Mouse (Mus musculus): Measurements from ENCODE around the gene Slc30a1. TPM values are rescaled to one million over a fixed set of nuclear protein-coding genes. Genes with fewer than 3 reads are reported as not detected.

The Slc30a1 gene
- polyA plus RNA-seq, 1 experiment = 10.1 TPM

DNA sequence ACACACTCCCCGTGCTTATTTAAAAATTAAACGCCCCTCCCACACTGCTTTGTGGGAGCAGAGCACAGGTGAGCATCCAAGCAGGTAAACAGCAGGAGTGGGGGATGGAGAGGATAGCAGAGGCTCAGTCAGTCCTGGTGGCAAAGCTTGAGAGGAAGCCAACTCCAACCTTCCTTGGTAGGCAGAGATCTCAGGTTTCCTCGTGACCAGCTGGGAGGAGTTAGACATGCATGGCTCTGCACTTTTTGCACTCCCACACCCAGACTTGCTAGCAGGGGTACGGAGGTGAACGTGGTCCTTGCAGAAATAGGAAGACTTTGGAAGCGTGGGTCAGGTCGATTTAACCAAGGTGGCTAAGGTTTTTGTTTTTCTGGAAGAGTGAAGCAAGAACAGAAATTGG, 21.8 kb downstream of the Slc30a1 start:
- Histone ChIP-seq H3K36me3 (ENCODE audit: control insufficient read depth, insufficient read depth, low read length, poor library complexity, severe bottlenecking) (no peaks in the 10 kb centered on the region), H3K4me3 (ENCODE audit: low read depth, low read length) (no peak overlapping the region), H3K4me1 (ENCODE audit: control insufficient read depth, insufficient read depth, low read length) (peaks cover 1% of the 10 kb centered on the region), H3K27me3 (ENCODE audit: control insufficient read depth, insufficient read depth, low read length, poor library complexity, severe bottlenecking) (no peaks in the 10 kb centered on the region), H3K9me3 (replicated peaks; ENCODE audit: control insufficient read depth, insufficient read depth, low read length, poor library complexity, severe bottlenecking) (no peaks in the 10 kb centered on the region), H3K9ac (ENCODE audit: low read depth, poor library complexity, severe bottlenecking) (no peak overlapping the region), H3K27ac (ENCODE audit: insufficient read depth, low read length) (no peak overlapping the region)
- no peak for TF ChIP-seq CTCF (IDR thresholded peaks at IDR 0.05; ENCODE audit: low read depth, low read length)
- no peak for TF ChIP-seq POLR2A (IDR thresholded peaks at IDR 0.05; ENCODE audit: insufficient read depth, low read length)
- TF ChIP-seq EP300 (IDR thresholded peaks at IDR 0.05; ENCODE audit: insufficient read depth, low read depth, low read length) = no peak

DNA sequence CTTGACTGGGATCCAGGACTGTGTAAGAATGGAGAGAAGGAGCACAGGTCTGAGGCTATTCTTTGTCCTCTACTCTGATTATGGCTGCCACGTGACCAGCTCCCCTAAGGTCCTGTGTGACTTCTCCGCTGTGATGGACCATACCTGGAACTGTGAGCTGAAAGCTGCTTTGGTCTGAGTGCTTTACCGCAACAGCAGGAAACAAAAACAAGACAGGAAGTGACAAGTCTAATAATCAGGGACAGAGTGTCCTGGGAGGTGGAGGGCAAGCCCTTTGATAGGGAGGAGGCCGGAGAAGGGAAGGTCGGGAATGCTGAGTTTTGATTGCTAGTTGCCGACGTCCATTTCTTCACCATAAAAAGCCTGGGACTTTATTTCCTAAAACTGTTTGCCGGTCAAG, 22.5 kb downstream of the Slc30a1 start:
- H3K27ac ChIP-seq (ENCODE audit: insufficient read depth, low read length) = no peak overlapping the region
- no peak overlapping the region for H3K4me3 ChIP-seq (ENCODE audit: low read depth, low read length)
- H3K4me1 ChIP-seq (ENCODE audit: control insufficient read depth, insufficient read depth, low read length) = peaks cover 1% of the 10 kb centered on the region
- no peaks in the 10 kb centered on the region for H3K27me3 ChIP-seq (ENCODE audit: control insufficient read depth, insufficient read depth, low read length, poor library complexity, severe bottlenecking)
- no peak for TF ChIP-seq POLR2A (IDR thresholded peaks at IDR 0.05; ENCODE audit: insufficient read depth, low read length)
- TF ChIP-seq CTCF (IDR thresholded peaks at IDR 0.05; ENCODE audit: low read depth, low read length) = no peak
- no peak for TF ChIP-seq EP300 (IDR thresholded peaks at IDR 0.05; ENCODE audit: insufficient read depth, low read depth, low read length)
- H3K36me3 ChIP-seq (ENCODE audit: control insufficient read depth, insufficient read depth, low read length, poor library complexity, severe bottlenecking) = no peaks in the 10 kb centered on the region
- H3K9ac ChIP-seq (ENCODE audit: low read depth, poor library complexity, severe bottlenecking) = no peak overlapping the region
- H3K9me3 ChIP-seq (replicated peaks; ENCODE audit: control insufficient read depth, insufficient read depth, low read length, poor library complexity, severe bottlenecking) = no peaks in the 10 kb centered on the region

DNA sequence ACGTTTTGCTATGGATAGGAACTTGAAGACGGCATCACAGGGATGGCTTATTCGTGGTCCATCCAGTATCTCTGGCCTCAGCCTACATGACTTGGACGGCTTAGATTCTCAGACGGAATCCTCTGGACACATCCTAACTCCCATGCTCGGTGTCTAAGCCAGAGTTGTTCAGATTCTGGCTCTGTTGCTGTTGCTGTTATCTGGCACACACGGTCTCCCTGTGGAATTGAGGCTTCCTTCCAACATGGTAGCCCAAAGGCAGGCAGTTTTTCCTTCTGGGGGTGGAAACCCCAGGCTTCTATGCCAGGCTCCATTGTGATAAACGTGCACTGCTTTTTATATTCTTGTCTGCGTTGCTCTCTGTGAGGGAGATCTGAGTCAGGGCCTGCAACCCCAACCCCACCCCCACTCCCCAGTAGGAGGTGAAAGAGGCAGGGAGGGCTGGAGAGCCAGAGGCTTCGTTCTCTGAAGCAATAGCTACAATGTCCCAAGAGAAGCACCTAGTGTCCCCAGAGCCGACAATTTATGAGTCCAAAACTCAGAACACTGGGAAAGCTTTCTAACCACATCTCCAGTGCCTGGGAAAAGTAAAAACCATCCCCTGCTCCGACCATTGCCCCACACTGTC, 23.4 kb downstream of the Slc30a1 start:
- no peaks in the 10 kb centered on the region for H3K9me3 ChIP-seq (replicated peaks; ENCODE audit: control insufficient read depth, insufficient read depth, low read length, poor library complexity, severe bottlenecking)
- H3K9ac ChIP-seq (ENCODE audit: low read depth, poor library complexity, severe bottlenecking) = no peak overlapping the region
- no peaks in the 10 kb centered on the region for H3K27me3 ChIP-seq (ENCODE audit: control insufficient read depth, insufficient read depth, low read length, poor library complexity, severe bottlenecking)
- H3K27ac ChIP-seq (ENCODE audit: insufficient read depth, low read length) = no peak overlapping the region
- TF ChIP-seq CTCF (IDR thresholded peaks at IDR 0.05; ENCODE audit: low read depth, low read length) (no peak), EP300 (IDR thresholded peaks at IDR 0.05; ENCODE audit: insufficient read depth, low read depth, low read length) (no peak)
- no peaks in the 10 kb centered on the region for H3K36me3 ChIP-seq (ENCODE audit: control insufficient read depth, insufficient read depth, low read length, poor library complexity, severe bottlenecking)
- H3K4me1 ChIP-seq (ENCODE audit: control insufficient read depth, insufficient read depth, low read length) = peaks cover 1% of the 10 kb centered on the region
- no peak overlapping the region for H3K4me3 ChIP-seq (ENCODE audit: low read depth, low read length)

DNA sequence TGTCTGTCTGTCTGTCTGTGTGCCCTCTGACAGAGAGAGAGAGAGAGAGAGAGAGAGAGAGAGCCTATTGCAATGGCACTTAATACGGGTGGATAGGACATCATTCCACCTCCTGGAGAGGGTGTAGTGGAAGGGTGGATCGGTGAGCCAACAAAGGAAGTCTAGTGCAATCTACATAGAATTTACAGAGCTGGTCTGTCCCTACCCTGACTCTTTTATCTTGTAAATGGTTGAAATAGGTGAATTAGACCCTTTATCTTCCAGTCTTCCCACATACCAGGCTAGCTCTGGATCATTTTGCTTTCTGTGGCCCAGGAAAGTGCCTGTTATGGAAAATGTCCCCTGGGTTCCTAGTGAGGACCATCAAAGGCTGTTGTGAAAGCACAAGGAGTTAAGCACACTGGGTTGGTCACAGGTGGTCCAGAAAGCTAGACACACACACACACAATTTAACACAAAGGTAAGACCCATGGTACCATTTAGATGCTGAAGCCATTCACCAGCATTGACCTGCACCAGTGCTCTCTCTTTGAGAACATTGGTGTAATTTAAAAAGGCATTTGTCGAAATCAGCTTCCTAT, 24.0 kb downstream of the Slc30a1 start:
- no peak for TF ChIP-seq EP300 (IDR thresholded peaks at IDR 0.05; ENCODE audit: insufficient read depth, low read depth, low read length)
- TF ChIP-seq POLR2A (IDR thresholded peaks at IDR 0.05; ENCODE audit: insufficient read depth, low read length) = no peak
- no peak for TF ChIP-seq CTCF (IDR thresholded peaks at IDR 0.05; ENCODE audit: low read depth, low read length)
- H3K4me1 ChIP-seq (ENCODE audit: control insufficient read depth, insufficient read depth, low read length) = peaks cover 1% of the 10 kb centered on the region
- H3K36me3 ChIP-seq (ENCODE audit: control insufficient read depth, insufficient read depth, low read length, poor library complexity, severe bottlenecking) = no peaks in the 10 kb centered on the region
- no peaks in the 10 kb centered on the region; the same call in 1 of the 2 replicates for H3K9me3 ChIP-seq (replicated peaks; ENCODE audit: control insufficient read depth, insufficient read depth, low read length, poor library complexity, severe bottlenecking)
- no peaks in the 10 kb centered on the region for H3K27me3 ChIP-seq (ENCODE audit: control insufficient read depth, insufficient read depth, low read length, poor library complexity, severe bottlenecking)
- H3K27ac ChIP-seq (ENCODE audit: insufficient read depth, low read length) = 0 out of 2 replicates have a peak overlapping the region, but pooled peaks have one; percentile 4
- H3K4me3 ChIP-seq (ENCODE audit: low read depth, low read length) = no peak overlapping the region
- H3K9ac ChIP-seq (ENCODE audit: low read depth, poor library complexity, severe bottlenecking) = no peak overlapping the region

DNA sequence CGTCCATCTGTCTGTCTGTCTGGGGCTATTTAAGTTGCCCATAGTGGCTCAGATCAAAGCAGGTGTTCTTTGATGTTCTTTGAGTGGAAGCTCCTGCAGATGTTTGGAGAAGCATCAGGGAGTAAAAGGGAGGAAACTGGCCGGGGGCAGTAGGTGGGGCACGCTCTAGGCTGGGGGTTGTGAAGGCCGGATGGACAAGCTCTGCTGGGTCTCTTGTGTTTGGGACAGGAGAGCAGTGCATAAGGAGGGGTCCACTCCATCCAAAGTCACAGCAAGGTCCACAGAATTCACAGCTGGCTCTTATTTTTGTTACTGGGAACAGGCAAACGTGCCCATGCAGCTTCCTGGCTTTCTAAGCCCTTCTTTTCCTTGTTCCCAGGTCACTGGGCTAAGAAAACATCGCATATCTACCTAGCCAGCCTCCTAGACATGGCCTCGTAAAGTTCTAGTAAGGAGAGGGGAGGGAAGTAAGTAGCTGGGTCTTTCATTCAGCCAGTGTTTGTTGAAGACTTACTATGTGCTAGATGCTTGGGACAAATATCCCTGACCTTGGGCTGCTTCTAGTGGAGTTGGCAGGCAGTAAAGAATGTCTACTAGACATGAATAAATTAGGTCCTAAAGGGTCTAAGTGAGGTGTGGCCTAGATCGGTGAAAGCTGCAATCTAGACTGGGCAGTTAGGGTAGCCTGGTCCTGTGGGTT, 25.9 kb downstream of the Slc30a1 start:
- Histone ChIP-seq H3K27ac (ENCODE audit: insufficient read depth, low read length) (no peak overlapping the region), H3K36me3 (ENCODE audit: control insufficient read depth, insufficient read depth, low read length, poor library complexity, severe bottlenecking) (no peaks in the 10 kb centered on the region), H3K9me3 (replicated peaks; ENCODE audit: control insufficient read depth, insufficient read depth, low read length, poor library complexity, severe bottlenecking) (no peaks in the 10 kb centered on the region; the same call in 1 of the 2 replicates), H3K27me3 (ENCODE audit: control insufficient read depth, insufficient read depth, low read length, poor library complexity, severe bottlenecking) (no peaks in the 10 kb centered on the region), H3K4me1 (ENCODE audit: control insufficient read depth, insufficient read depth, low read length) (peaks cover 1% of the 10 kb centered on the region), H3K9ac (ENCODE audit: low read depth, poor library complexity, severe bottlenecking) (no peak overlapping the region), H3K4me3 (ENCODE audit: low read depth, low read length) (no peak overlapping the region)
- TF ChIP-seq CTCF (IDR thresholded peaks at IDR 0.05; ENCODE audit: low read depth, low read length) = no peak
- TF ChIP-seq EP300 (IDR thresholded peaks at IDR 0.05; ENCODE audit: insufficient read depth, low read depth, low read length) = no peak
- no peak for TF ChIP-seq POLR2A (IDR thresholded peaks at IDR 0.05; ENCODE audit: insufficient read depth, low read length)

Measured in ES-Bruce4 (cell line).